Mouse (Mus musculus) lung, adult 2 months (tissue): ENCODE data around the gene Kif5a. TPM values are rescaled to one million over a fixed set of nuclear protein-coding genes. Genes with fewer than 3 reads are reported as not detected.

ENCODE experiments used
- DNase-seq: peaks from one replicate; pipeline ENCODE4 v3.0.0; 2022
- H3K4me1 ChIP-seq: fragments of 200-500 bp; 2 replicates; pipeline ENCODE4 v1.6.1; 2011; ENCODE audit warnings: low read length; ENCODE audit not compliant: control insufficient read depth, insufficient read depth
- H3K4me3 ChIP-seq: fragments of 200-500 bp; replicated peaks from 2 replicates; pipeline ENCODE3; 2011; ENCODE audit warnings: low read depth, mild to moderate bottlenecking, control low read depth, low read length; ENCODE audit errors: extremely low read depth
- CTCF ChIP-seq: fragments of 200-500 bp; IDR thresholded peaks from 2 replicates; pipeline ENCODE4 v1.5.1; 2011; ENCODE audit warnings: mild to moderate bottlenecking, low read length, control low read depth; ENCODE audit not compliant: insufficient read depth
- POLR2A ChIP-seq: fragments of 200-500 bp; IDR thresholded peaks from 2 replicates; pipeline ENCODE4 v1.6.1; 2011; ENCODE audit warnings: low read depth, mild to moderate bottlenecking, control low read depth, low read length, borderline replicate concordance; ENCODE audit errors: extremely low read depth
- WGBS: fragments of 180-500 bp; shearing (Covaris S2); methylation state at CpG from one replicate; pipeline ENCODE4 v1.1.7; 2018; 5-methylcytosine and 5-hydroxymethylcytosine counted together
- polyA plus RNA-seq: library from polyadenylated mRNA; depleted of rRNA; stranded (reverse); fragments of >200 nt; gene quantifications from 2 replicates; pipeline ENCODE4 v1.2.3, GENCODE M21; 2012

Kif5a gene
- polyA plus RNA-seq, 1 experiment, result 1.3 TPM

DNA sequence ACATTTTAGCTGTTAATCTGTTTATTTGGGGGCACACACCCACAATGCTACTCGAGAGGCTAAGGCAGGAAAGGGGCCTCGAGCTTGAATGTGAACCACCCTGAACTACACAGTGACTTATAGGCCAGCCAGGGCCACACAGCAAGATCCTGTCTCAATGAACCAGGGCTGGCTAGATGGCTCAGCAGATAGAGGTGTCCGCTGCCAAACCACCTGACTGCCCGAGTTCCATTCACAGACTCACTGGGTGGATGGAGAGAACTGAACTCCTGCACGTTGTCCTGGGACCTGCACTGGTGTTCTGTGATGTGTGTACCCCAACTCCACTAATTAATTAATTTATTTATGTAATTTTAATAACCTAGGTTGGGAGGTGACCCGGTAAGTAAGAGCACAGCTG, 5.4 kb downstream of the Kif5a start:
- no peak overlapping the region for H3K4me3 ChIP-seq
- no peak for TF ChIP-seq POLR2A
- TF ChIP-seq CTCF, result no peak
- DNase-seq, result no peak
- H3K4me1 ChIP-seq, result peaks cover 2% of the 10 kb centered on the region
- 66% methylated on average over 6 of the region's 6 CpGs for WGBS

DNA sequence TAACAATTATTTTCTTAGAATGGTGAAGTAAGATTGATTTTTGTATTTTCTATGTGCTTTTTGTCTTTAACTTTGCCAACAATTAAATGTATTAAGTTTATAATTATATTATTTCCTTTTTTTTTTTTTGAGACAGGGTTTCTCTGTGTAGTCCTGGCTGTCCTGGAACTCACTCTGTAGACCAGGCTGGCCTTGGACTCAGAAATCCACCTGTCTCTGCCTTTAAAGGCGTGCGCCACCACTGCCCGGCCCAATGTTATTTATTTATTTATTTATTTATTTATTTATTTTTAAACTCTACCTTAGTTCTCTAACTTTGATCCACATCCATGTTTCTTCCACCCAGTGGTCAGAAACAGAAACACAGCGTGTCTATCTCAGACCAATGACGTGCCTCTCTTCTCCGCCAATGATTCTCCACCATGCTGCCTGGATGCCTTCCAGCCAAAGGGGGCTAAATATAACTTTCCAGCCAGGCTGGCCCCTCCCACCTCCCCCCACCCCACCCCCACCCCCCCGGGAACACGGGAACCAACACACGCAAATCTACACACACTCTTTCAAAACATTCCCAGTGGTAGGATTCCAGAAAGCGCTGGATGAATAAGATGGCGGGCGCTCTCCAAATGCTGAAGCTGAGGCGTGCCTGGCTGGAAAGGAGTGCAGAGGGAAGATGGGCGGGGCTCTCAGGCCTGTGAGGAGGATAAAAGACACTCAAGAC, 7.4 kb downstream of the Kif5a start:
- 22% methylated on average over 14 of the region's 14 CpGs for WGBS
- TF ChIP-seq CTCF (no peak), POLR2A (no peak)
- no peaks in the 10 kb centered on the region for H3K4me1 ChIP-seq
- no peak overlapping the region for H3K4me3 ChIP-seq
- no peak for DNase-seq

DNA sequence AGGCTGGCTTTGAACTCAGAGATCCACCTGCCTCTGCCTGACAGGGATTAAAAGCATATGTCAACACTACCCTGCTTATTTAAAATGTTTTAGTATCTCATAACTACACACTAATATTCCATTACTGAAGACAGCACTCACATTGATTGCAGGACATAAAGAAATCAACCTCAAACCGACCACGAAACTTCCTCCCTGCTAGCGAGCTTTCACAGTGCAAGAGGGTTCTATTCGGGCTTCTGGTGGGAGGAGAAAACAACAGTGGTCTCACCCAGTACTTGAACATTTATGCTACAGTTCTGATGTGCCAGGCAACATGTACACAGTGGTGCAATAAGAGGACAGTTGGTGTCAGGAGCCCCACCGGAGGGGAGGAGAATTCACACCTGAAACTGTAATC, 12.3 kb downstream of the Kif5a start:
- H3K4me3 ChIP-seq, result no peak overlapping the region
- no peak for TF ChIP-seq CTCF
- TF ChIP-seq POLR2A, result no peak
- H3K4me1 ChIP-seq, result no peaks in the 10 kb centered on the region
- 72% methylated on average over 5 of the region's 5 CpGs for WGBS
- DNase-seq, result no peak

DNA sequence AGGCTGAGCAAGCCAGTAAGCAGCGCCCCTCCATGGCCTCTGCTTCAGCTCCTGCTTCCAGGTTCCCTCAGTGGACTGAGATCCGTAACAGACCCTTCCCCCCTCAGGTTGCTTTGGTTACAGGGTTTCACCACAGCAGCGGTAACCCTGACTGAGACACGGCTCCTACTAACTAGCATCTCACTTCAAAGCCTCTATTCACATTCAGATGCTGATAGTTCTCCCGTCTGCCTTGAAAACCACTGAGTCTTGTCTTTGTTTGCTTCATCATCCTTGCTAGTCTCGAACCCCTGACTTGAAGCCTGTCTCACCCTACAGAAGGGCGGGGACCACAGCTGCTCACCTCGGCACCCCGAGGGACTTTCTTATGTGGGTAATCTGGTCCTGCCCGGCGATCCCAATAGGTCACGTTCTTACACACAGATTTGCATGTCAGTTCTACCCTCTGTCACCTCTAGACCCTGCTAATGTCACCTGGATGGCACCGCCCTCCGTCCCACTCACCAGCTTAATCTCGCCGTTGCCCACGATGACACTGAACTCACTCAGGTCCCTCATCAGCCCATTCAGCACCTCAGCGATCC, 24.8 kb downstream of the Kif5a start:
- TF ChIP-seq POLR2A (no peak), CTCF (no peak)
- Histone ChIP-seq H3K4me3 (no peak overlapping the region), H3K4me1 (no peaks in the 10 kb centered on the region)
- 69% methylated on average over 18 of the region's 18 CpGs for WGBS
- DNase-seq, result no peak

DNA sequence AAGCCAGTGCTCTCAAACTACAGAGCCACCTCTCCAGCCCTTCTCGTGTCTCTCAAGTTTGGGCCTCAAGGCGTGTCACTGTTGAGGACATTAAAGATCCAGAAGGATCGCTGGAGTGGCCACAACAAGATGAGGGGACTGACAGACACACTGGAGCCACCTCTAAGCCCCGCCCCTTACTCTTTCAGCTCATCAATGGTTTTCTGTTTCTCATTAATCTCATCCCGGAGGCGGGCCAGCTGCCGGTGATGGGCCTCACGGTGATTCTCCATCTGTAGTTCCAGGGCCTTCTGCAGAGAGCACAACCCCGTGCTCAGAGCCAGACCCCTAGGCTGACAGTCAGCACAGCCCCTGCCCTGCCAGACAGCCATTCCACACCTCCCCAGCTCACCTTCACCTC, 26.6 kb downstream of the Kif5a start:
- TF ChIP-seq POLR2A (no peak), CTCF (no peak)
- Histone ChIP-seq H3K4me1 (no peaks in the 10 kb centered on the region), H3K4me3 (no peak overlapping the region)
- WGBS, result 44% methylated on average over 9 of the region's 9 CpGs
- DNase-seq, result no peak

DNA sequence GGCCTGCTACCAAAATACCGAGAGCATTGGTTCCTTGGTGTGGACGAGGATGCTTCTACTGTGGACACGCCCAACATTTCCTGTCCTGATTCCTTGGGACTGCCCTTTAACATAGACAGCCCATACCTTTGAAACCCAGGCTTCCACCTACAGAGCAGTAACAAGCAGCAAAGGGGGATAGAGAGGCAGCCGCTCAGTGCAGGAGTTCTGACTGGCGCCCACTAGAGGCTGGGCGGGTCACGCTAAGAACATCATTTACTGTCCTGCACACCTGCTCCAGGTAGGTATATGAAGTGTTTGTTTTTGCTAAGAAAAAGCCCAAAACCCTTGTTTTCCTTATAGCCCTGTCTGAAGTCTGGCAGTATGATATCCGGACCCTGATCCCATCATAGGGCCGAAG, 30.0 kb downstream of the Kif5a start:
- TF ChIP-seq POLR2A (no peak), CTCF (0 out of 2 replicates have a peak, but pooled peaks have one; percentile 20)
- 70% methylated on average over 9 of the region's 9 CpGs for WGBS
- no peak overlapping the region for H3K4me3 ChIP-seq
- H3K4me1 ChIP-seq, result no peaks in the 10 kb centered on the region
- no peak for DNase-seq

DNA sequence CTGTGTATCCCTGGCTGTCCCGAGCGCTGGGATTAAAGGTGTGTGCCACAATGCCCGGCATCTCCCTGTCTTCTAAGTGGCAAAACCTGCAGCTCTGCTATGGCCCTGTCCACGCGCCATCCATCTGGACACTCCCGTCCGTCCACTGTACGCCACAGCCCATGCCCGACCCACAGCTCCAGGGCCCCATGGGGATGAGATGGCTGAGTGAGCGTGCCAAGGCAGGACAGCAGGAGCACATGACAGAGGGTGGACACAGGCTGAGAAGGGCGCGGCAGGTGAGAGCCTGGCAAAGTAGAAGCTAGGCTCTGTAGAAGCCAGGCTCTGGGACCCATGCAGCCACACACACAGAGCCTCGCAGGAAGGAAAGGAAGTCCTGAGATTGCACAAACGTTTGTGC, 31.4 kb downstream of the Kif5a start:
- H3K4me3 ChIP-seq, result no peak overlapping the region
- 76% methylated on average over 14 of the region's 14 CpGs for WGBS
- DNase-seq, result no peak
- H3K4me1 ChIP-seq, result no peaks in the 10 kb centered on the region
- TF ChIP-seq POLR2A (no peak), CTCF (no peak)

DNA sequence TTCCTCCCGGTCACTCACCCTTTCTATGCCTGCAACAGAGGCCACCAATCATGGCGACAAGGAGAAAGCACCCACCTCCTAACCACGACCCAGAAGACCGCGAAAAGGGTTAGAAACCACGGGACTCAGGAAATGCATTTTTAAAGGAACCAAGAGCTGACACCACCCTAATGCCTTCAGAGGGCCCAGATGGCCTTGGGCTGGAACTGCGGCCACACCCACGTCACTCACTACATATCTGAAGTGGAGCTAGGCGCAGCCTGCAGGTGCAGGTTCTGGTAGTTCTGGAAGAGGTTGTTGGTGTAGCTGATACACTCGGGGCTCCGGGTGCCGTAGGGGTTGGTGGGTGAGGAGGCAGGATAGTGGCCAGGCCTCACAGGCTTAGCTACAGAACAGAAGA, 32.5 kb downstream of the Kif5a start:
- Histone ChIP-seq H3K4me3 (no peak overlapping the region), H3K4me1 (no peaks in the 10 kb centered on the region)
- WGBS, result 64% methylated on average over 12 of the region's 12 CpGs
- no peak for DNase-seq
- TF ChIP-seq POLR2A, result no peak
- no peak for TF ChIP-seq CTCF

DNA sequence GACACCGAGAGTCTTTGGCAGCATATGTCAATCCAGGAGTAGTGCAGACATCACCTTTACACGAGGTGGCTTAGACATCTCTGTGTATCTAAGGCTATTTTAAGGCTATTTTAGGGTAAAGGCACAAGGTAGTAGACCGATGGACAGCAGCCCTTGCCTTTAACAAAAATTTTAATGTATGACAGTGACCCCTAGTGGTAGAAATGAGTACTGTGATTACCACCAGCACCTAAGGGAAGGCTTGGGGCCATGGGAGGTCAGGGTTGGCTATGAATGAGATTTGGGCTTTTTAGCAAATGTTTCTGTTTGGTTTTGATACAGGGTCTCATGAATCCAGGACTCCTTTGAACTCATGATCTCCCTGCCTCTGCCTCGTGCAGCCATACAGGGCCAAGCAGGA, 34.3 kb downstream of the Kif5a start:
- no peak overlapping the region for H3K4me3 ChIP-seq
- DNase-seq, result no peak
- no peaks in the 10 kb centered on the region for H3K4me1 ChIP-seq
- 22% methylated on average over 4 of the region's 4 CpGs for WGBS
- TF ChIP-seq CTCF (no peak), POLR2A (no peak)

DNA sequence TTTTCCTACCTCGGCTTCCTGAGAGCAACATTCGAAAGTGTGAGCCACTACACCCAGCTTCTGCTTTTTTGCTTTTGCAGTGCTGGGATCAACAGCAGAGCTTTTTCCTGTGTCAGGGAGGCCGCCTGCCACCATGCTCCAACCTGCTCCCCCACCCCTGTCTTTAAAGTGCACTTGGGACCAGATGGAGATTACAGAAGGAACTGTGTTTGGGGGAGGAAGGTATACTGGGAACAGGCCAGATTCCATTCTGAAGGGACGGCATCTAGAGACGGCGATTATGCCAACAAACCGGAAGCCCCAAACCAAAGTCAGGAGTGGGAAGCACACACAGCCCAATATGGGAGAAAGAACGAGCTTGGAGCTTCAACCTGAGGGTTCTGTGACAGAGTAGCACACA, 36.0 kb downstream of the Kif5a start:
- no peak for TF ChIP-seq POLR2A
- no peak for TF ChIP-seq CTCF
- H3K4me3 ChIP-seq, result no peak overlapping the region
- no peak for DNase-seq
- WGBS, result 74% methylated on average over 8 of the region's 8 CpGs
- no peaks in the 10 kb centered on the region for H3K4me1 ChIP-seq
